Mouse (Mus musculus) macrophage (primary cell): Measurements from ENCODE around the gene Flnc. TPM values are rescaled to one million over a fixed set of nuclear protein-coding genes. Genes with fewer than 3 reads are reported as not detected.

Source experiments
- H3K27ac ChIP-seq: fragments of 350-480 bp; formaldehyde crosslinking; 2 replicates; pipeline ENCODE4 v1.9.0; 2021
- H3K36me3 ChIP-seq: fragments of 350-480 bp; formaldehyde crosslinking; 2 replicates; pipeline ENCODE4 v1.9.0; 2021; ENCODE audit errors: inconsistent target
- H3K4me3 ChIP-seq: fragments of 350-480 bp; formaldehyde crosslinking; 2 replicates; pipeline ENCODE4 v1.9.0; 2021; ENCODE audit errors: inconsistent target
- H3K79me2 ChIP-seq: fragments of 350-480 bp; formaldehyde crosslinking; 2 replicates; pipeline ENCODE4 v1.9.0; 2021; ENCODE audit errors: inconsistent target
- WGBS: methylation state at CpG from one replicate; pipeline ENCODE4 v1.1.7; 2026; ENCODE audit warnings: inconsistent platforms; ENCODE audit not compliant: missing documents; 5-methylcytosine and 5-hydroxymethylcytosine counted together
- polyA plus RNA-seq: library from polyadenylated mRNA; stranded (reverse); fragments of 250-400 nt; gene quantifications from 3 replicates; pipeline ENCODE4 v1.2.4, GENCODE M21; 2018; ENCODE audit warnings: inconsistent platforms

Flnc gene
- polyA plus RNA-seq, 1 experiment from 2014 or later, result not detected

DNA sequence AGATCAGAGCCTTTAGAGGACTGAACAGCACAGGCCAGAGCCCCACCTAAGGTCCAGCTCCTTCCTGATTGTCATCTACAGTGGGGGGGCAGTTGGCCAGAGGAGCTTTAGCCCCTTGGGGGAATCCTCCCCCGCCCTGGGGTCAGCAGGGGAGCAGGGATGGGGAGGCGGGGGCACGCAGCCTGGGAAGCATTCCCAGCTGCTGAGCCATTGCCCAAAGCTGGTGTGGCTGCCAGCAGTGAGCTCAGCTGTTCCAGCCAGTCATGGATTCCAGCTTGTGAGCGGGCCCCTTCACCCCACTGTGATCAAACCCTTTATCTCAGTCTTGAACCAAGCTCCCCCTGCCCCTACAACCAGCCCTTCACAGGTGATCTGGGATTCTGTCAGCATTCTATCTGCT is 6.2 kb downstream of the Flnc start:
- Histone ChIP-seq H3K79me2 (no peaks in the 10 kb centered on the region), H3K4me3 (no peak overlapping the region), H3K36me3 (no peaks in the 10 kb centered on the region), H3K27ac (no peak overlapping the region)
- WGBS, result 97% methylated on average over 3 of the region's 4 CpGs

DNA sequence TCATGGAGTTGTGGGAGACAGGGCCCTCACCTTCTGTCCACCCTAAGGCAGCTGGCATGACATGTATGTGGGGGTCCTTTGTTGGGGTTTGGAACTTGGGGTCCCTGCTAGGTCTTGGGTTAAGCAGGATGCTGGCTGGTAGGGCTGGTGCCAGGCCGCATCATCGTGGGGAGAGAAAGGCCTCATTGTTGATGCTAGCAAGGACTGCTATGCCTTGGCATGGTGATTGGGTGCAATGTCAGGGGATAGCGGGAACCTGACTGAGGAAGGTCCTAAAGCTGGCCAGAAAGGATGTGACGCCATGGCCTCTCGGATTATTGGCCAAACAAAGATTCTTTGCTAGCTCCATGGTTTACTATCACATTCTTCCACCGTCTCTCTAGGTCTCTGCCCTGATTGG is 6.7 kb downstream of the Flnc start:
- H3K79me2 ChIP-seq, result no peaks in the 10 kb centered on the region
- 83% methylated on average over 6 of the region's 6 CpGs for WGBS
- H3K36me3 ChIP-seq, result no peaks in the 10 kb centered on the region
- H3K4me3 ChIP-seq, result no peak overlapping the region
- H3K27ac ChIP-seq, result no peak overlapping the region

DNA sequence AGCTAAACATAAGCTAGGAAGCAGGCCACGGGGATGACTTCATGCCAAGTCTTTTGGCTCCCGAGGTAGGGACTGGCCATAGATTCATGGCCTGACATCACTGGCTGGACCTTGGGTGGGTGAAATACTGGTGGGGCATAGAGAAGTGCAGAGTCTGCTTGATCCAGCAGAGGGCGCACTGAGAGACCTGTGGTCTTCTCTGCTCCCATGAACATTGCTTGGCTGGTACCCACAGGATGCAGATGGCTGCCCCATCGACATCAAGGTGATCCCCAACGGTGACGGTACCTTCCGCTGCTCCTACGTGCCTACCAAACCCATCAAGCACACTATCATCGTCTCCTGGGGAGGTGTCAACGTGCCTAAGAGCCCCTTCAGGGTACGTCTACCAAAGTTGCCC is 11.7 kb downstream of the Flnc start:
- no peak overlapping the region for H3K27ac ChIP-seq
- WGBS, result 48% methylated on average over 11 of the region's 11 CpGs
- H3K79me2 ChIP-seq, result no peaks in the 10 kb centered on the region
- H3K4me3 ChIP-seq, result no peak overlapping the region
- H3K36me3 ChIP-seq, result no peaks in the 10 kb centered on the region

DNA sequence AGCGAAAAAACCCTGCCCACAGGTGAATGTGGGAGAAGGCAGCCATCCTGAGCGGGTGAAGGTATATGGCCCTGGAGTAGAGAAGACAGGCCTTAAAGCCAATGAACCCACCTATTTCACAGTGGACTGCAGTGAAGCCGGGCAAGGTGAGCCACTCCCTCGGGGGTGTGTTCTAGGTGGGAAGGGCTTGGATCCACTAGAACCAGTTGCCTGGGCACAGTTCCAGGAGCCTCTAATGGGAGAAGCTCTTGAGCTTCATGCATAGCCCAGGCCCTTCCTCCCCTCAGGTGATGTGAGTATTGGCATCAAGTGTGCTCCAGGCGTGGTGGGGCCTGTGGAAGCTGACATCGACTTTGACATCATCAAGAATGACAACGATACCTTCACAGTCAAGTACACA is 12.3 kb downstream of the Flnc start:
- no peak overlapping the region for H3K4me3 ChIP-seq
- 87% methylated on average over 7 of the region's 7 CpGs for WGBS
- no peaks in the 10 kb centered on the region for H3K36me3 ChIP-seq
- no peak overlapping the region for H3K27ac ChIP-seq
- no peaks in the 10 kb centered on the region for H3K79me2 ChIP-seq

DNA sequence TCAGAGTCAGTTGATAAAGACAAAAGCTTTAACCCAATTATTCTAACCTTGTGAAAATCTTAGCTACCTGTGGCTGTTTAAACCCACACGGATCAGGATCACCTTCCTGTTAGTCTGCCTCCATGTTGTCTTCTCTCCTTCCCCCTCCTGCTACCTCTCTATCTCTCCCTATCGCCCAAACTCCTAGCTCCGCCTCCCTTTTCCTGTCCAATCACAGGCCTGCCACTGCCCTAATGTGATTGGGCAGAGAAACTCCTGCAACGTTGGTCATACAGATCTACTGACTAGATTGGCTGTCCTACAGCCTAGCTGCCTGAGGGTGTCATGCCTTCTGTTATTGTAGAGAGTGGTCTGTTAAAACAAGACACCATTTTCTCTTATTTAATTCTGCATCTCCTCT is 16.8 kb downstream of the Flnc start:
- Histone ChIP-seq H3K4me3 (no peak overlapping the region), H3K79me2 (no peaks in the 10 kb centered on the region), H3K27ac (no peak overlapping the region), H3K36me3 (no peaks in the 10 kb centered on the region)
- 19% methylated on average over 3 of the region's 4 CpGs for WGBS

DNA sequence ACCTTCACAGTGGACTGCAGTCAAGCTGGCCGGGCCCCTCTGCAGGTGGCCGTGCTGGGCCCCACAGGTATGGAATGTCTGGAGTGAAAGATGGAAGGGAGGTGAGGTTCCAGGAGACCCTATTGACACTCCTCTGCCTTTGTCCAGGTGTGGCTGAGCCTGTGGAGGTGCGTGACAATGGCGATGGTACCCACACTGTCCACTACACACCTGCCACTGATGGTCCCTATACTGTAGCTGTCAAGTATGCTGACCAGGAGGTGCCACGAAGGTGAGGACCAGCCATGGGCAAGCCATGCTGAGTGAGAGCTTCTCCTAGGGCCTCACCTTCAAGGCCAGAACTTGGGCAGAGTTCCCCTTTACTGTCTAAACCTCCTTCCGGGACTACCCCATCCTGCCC is 17.6 kb downstream of the Flnc start:
- Histone ChIP-seq H3K79me2 (no peaks in the 10 kb centered on the region), H3K4me3 (no peak overlapping the region), H3K27ac (no peak overlapping the region), H3K36me3 (no peaks in the 10 kb centered on the region)
- 99% methylated on average over 6 of the region's 6 CpGs for WGBS

DNA sequence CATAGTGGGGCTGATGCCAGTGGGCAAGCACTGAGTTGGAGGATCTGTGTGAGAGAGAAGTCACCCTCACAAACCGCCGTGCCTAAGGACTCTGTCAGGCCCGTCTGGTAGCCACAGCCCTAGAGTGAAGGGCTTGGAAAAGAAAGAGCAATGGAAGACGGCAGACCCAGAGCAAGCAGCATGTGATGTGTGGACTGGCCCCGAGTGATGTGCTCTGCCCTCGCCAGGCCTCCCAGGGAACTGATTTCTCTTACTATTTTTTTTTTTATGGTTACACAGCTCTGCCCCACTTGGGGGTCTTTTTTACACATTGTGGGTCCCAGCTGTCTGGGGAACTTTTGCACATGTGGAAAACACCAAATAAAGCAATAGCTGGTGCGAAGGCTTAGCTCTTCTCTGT is 28.4 kb downstream of the Flnc start:
- Histone ChIP-seq H3K79me2 (no peaks in the 10 kb centered on the region), H3K27ac (no peak overlapping the region), H3K36me3 (no peaks in the 10 kb centered on the region), H3K4me3 (no peak overlapping the region)
- WGBS, result 69% methylated on average over 6 of the region's 7 CpGs

DNA sequence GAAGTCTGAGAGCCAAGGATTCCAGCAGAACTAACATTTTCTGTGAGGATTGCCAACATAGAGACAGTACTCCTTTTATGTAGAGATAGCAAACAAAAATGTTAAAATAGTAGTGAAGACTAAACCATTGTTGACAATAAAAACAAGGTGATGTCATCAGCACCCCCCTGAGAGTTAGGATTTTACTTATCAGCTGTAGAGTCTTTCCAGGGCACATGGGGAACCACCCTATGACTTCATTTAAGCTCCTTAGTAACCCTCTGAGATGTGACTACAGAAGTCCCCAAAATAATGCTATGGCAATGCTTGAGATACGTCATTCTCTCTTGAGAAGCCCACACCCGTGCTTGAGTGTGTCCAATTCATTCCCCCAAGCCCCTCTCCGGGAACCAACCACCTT is 30.3 kb downstream of the Flnc start:
- Histone ChIP-seq H3K27ac (no peak overlapping the region), H3K79me2 (peaks cover 8% of the 10 kb centered on the region), H3K36me3 (no peaks in the 10 kb centered on the region), H3K4me3 (no peak overlapping the region)
- 86% methylated on average over 3 of the region's 3 CpGs for WGBS

DNA sequence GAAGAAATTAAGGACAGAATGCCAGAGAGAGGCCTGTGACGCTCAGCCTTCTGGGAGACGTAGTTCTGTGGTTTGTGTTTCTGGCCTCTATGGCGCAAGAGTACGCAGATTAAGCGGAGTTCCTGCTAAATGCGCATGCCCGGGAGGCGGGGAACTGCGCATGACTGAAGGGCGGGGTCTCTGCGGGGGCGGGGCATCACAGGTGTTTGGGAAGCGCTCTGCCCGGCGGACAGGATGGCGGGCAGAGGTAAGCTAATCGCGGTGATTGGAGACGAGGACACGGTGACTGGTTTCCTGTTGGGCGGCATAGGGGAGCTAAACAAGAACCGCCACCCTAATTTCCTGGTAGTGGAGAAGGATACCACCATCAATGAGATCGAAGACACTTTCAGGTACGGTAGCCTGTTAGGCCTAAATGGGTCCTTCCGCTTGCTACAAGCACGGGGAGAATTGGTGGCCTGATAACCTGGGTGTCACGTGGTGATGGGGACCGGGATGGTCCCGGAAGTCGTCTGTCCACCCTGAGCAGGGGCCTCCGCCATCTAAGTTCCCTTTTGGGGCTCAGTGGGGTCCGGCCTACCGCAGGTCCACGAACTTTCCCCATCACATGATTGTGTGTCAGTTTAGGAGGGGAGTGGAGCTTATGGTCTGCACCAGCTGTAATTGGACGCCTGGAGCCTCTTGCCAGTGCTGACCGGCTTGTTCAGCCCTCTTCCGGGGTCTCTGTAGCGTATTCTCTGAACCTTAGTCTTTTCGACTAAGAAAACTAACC is 34.7 kb downstream of the Flnc start, which contains the start of gene Atp6v1f:
TSS of gene Atp6v1f (plus strand) at position 136 of the 772 bp plus-strand sequence.
- H3K36me3 ChIP-seq, result peaks cover 22% of the 10 kb centered on the region; the same call in 1 of the 2 replicates
- peaks cover 17% of the 10 kb centered on the region for H3K79me2 ChIP-seq
- under 1% methylated on average over 39 of the region's 39 CpGs for WGBS
- peak within 1 kb of the TSS; percentile 91 for H3K4me3 ChIP-seq
- peak within 1 kb of the TSS; percentile 74 for H3K27ac ChIP-seq

DNA sequence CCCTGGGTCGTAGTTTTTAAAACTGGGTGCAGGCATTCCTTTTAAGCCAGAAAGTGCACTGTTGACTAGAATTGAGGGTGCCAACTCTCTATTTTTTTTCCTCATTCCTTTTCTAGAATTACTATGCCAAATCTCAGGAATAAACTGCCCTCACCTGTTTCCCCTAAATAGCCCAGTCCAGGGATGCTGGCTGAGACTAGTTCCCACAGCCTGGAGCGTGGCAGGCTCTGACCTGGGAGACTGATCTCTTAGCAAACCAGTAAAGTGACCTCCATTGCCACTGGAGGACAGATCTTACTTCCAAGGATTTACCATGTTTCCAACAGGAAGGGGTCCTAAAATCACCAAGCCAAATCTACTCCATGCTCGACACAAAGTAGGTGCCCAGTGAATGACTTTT is 35.8 kb downstream of the Flnc start:
- H3K79me2 ChIP-seq, result peaks cover 17% of the 10 kb centered on the region
- peak overlapping the region; percentile 74 for H3K27ac ChIP-seq
- 96% methylated on average over 3 of the region's 3 CpGs for WGBS
- H3K4me3 ChIP-seq, result peak overlapping the region; percentile 91
- H3K36me3 ChIP-seq, result peaks cover 22% of the 10 kb centered on the region; the same call in 1 of the 2 replicates

DNA sequence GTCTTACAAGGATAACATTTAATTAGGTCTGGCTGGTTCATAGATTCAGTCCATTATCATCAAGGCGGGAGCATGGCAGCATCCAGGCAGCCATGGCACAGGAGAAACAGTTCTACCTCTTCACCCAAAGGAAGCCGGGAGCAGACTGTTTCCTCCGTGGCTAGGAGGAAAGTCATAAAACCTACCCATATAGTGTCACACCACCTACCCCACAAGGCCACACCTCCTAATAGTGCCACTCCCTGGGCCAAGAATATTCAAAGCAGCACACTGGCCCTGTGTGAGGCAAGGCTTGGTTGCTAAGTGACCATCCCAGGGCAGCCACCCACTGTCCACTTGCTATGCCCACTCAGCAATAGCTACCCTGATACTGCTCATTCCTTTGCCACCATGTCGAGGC is 38.1 kb downstream of the Flnc start, which contains the start of gene Atp6v1fnb:
TSS of gene Atp6v1fnb (plus strand) at position 301 of the 400 bp plus-strand sequence.
- Histone ChIP-seq H3K79me2 (peaks cover 17% of the 10 kb centered on the region), H3K36me3 (peaks cover 22% of the 10 kb centered on the region; the same call in 1 of the 2 replicates), H3K27ac (no peak within 1 kb of the TSS), H3K4me3 (no peak within 1 kb of the TSS)
- WGBS, result 93% methylated on average over 4 of the region's 4 CpGs

DNA sequence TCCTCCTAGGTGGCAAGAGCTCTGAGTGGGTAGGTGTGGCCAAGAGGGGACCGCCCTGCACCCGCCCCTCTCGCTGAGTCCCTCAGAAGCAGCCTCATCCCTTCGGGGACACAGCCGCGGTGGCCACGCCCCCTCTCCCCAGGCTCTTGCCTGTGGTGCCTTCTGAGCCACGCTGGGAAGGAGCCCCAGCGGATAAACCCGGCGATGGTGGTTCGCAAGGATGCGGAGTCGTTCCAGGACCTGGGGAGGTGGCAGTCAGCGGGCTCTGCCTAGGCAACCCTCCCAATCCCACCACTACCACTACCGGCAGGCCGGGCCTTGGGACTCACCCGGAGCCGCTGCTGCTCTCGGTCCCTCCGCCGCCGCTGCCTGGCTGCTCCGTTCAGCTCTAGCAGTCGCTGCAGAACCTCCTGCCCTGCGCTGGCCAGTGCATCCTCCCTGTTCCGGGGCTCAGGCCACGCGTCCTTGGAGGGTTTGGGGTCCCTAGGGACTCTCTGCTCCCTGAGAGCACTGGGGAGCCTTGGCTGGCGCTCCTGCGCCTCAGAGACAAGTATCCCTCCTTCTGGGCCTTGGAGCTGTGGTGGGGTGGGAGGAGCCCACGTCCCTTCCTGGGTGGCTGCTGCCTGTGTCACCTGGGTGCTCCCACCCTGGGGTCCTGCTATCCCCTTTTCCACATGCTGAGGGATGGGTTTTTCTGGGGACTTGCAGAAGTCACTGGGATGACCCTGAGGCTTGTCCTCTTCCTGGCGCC is 41.1 kb downstream of the Flnc start:
- Histone ChIP-seq H3K79me2 (peaks cover 1% of the 10 kb centered on the region; the same call in 1 of the 2 replicates), H3K4me3 (no peak overlapping the region; the same call in 1 of the 2 replicates), H3K36me3 (peaks cover 22% of the 10 kb centered on the region; the same call in 1 of the 2 replicates), H3K27ac (no peak overlapping the region)
- WGBS, result 18% methylated on average over 25 of the region's 33 CpGs

DNA sequence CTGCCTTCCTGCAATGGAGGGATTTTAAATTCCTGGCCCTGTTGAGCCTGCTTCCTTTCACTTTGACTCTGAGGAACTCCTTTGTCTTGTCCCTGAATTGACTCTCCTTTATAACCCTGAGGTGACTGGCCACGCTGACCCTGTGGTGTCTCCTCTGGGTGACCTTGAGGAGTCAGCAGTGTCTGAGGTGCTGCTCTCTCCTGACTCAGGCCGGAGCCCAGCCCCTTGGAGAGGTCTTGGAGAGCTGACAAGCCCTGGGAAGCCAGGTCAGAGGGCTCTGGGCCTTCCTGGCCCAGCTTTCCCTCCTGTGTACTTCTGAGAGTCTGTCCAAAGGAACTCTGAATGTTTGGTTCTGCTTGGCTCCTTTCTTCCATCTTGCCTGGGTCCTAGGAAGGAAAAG is 41.7 kb downstream of the Flnc start:
- 96% methylated on average over 2 of the region's 2 CpGs for WGBS
- Histone ChIP-seq H3K36me3 (peaks cover 19% of the 10 kb centered on the region; the same call in 1 of the 2 replicates), H3K79me2 (no peaks in the 10 kb centered on the region), H3K4me3 (no peak overlapping the region), H3K27ac (no peak overlapping the region)

DNA sequence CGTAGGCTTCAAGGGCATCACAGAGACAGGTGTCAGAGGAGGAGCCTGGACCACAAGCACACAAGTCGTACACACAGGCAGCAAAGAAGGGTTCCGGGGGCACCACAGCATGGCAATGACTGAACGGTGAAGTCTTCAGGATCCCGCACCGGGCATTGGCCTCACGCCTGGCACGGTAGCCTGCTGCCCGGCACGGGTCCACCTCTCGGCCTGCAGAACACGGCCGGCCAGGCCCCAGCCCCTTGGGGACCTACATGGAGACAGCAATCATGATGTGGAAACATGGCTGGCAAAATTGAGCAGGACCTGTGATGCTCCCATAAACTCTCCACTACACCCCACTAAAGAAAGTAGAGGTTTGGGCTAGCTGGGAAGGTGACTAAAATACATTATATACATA is 49.6 kb downstream of the Flnc start:
- Histone ChIP-seq H3K4me3 (no peak overlapping the region), H3K36me3 (no peaks in the 10 kb centered on the region), H3K79me2 (no peaks in the 10 kb centered on the region), H3K27ac (no peak overlapping the region)
- 94% methylated on average over 13 of the region's 13 CpGs for WGBS
